11 mouse cellular contexts compared by ENCODE assay signal in genomic region chr5:44498229-44498628, GRCm38 (mm10).
"Had no signal": no experiment of that assay in that cellular context is flagged by ENCODE, and none has a peak within 500 bp of the region (broad histone marks: within the 10 kb centered on the region; RNA-seq: fewer than 3 reads in every experiment).

No protein-coding gene starts in this region.

- DNase-seq: lung, adult 18-20 months; lung, embryonic 14.5 days; lung, postnatal 10 days; lung, postnatal 4 days; midbrain, embryonic 14.5 days; retina, postnatal 1 day; right cerebral cortex, postnatal 14 days; spleen, adult 18-20 months; thymus, adult 2 months; thymus, postnatal 25 days; thymus, postnatal 4 days had no signal
